Mouse (Mus musculus): Measurements from ENCODE around the gene Rab40b. TPM values are rescaled to one million over a fixed set of nuclear protein-coding genes. Genes with fewer than 3 reads are reported as not detected.
A peak's percentile ranks its signal among the peaks of the same experiment; 100 is the strongest.

Rab40b gene
- 1.3 and 2.0 TPM in 2 replicates for polyA plus RNA-seq (2016; fragmentation: Nextera tagmentation; extraction: Ambion mirVana)

GRCm38 (mm10) chr11:121387750-121388553, at the start of gene Rab40b:
Rab40b (minus strand) TSS chr11:121388251.
- Histone ChIP-seq H3K36me3 (no peaks in the 10 kb centered on the region), H3K4me3 (peak within 1 kb of the TSS; percentile 75), H3K9me3 (replicated peaks) (no peaks in the 10 kb centered on the region), H3K27me3 (ENCODE audit: low read depth, poor library complexity, severe bottlenecking) (peaks cover 24% of the 10 kb centered on the region), H3K4me1 (peaks cover 21% of the 10 kb centered on the region), H3K27ac (replicated peaks) (peak within 1 kb of the TSS; percentile 68)
- WGBS, result 1% methylated on average over 61 of the region's 61 CpGs
- peak; percentile 95 for DNase-seq (ENCODE audit: low spot score)

- Histone ChIP-seq H3K9me3 (replicated peaks) (no peaks in the 10 kb centered on the region), H3K4me3 (no peak overlapping the region)
- 76% methylated on average over 5 of the region's 5 CpGs for WGBS
These were observed 49.2 kb upstream of the Rab40b start for GRCm38 (mm10) chr11:121437236-121437635.

GRCm38 (mm10) chr11:121434156-121435155, 46.4 kb upstream of the Rab40b start, which contains the start of gene Fn3k:
Fn3k (plus strand) TSS chr11:121434913.
- Histone ChIP-seq H3K4me1 (peaks cover 26% of the 10 kb centered on the region), H3K9me3 (replicated peaks) (no peaks in the 10 kb centered on the region), H3K27ac (replicated peaks) (peak within 1 kb of the TSS; percentile 14; the same call in 1 of the 2 replicates), H3K4me3 (peak within 1 kb of the TSS; percentile 53), H3K36me3 (peaks cover 9% of the 10 kb centered on the region), H3K27me3 (ENCODE audit: low read depth, poor library complexity, severe bottlenecking) (peaks cover 8% of the 10 kb centered on the region; the same call in 1 of the 2 replicates)
- WGBS, result 11% methylated on average over 30 of the region's 30 CpGs
- peak; percentile 76 for DNase-seq (ENCODE audit: low spot score)

More at GRCm38 (mm10) chr11:121437236-121437635, 49.2 kb upstream of the Rab40b start:
- Histone ChIP-seq H3K27ac (replicated peaks) (no peak overlapping the region), H3K27me3 (ENCODE audit: low read depth, poor library complexity, severe bottlenecking) (peaks cover 8% of the 10 kb centered on the region; the same call in 1 of the 2 replicates), H3K36me3 (no peaks in the 10 kb centered on the region), H3K4me1 (peaks cover 32% of the 10 kb centered on the region)
- no peak for DNase-seq (ENCODE audit: low spot score)

GRCm38 (mm10) chr11:121433397-121433796, 45.3 kb upstream of the Rab40b start:
- peaks cover 19% of the 10 kb centered on the region for H3K4me1 ChIP-seq
- WGBS, result 82% methylated on average over 4 of the region's 4 CpGs
- no peak for DNase-seq (ENCODE audit: low spot score)
- no peaks in the 10 kb centered on the region for H3K9me3 ChIP-seq (replicated peaks)
- no peak overlapping the region for H3K4me3 ChIP-seq
- H3K27me3 ChIP-seq (ENCODE audit: low read depth, poor library complexity, severe bottlenecking), result peaks cover 8% of the 10 kb centered on the region; the same call in 1 of the 2 replicates
- H3K36me3 ChIP-seq, result peaks cover 20% of the 10 kb centered on the region
- H3K27ac ChIP-seq (replicated peaks), result no peak overlapping the region

- no peak for DNase-seq (ENCODE audit: low spot score)
- Histone ChIP-seq H3K27me3 (ENCODE audit: low read depth, poor library complexity, severe bottlenecking) (no peaks in the 10 kb centered on the region), H3K36me3 (no peaks in the 10 kb centered on the region), H3K4me1 (peaks cover 22% of the 10 kb centered on the region), H3K9me3 (replicated peaks) (no peaks in the 10 kb centered on the region), H3K4me3 (peak overlapping the region; percentile 83), H3K27ac (replicated peaks) (peak overlapping the region; percentile 86)
- WGBS, result under 1% methylated on average over 28 of the region's 28 CpGs
These were observed 33.6 kb upstream of the Rab40b start for GRCm38 (mm10) chr11:121421553-121422173.

- Histone ChIP-seq H3K27me3 (ENCODE audit: low read depth, poor library complexity, severe bottlenecking) (no peaks in the 10 kb centered on the region), H3K4me1 (peaks cover 22% of the 10 kb centered on the region), H3K36me3 (no peaks in the 10 kb centered on the region), H3K9me3 (replicated peaks) (no peaks in the 10 kb centered on the region), H3K4me3 (peak within 1 kb of the TSS; percentile 83), H3K27ac (replicated peaks) (peak within 1 kb of the TSS; percentile 86)
- WGBS, result 1% methylated on average over 28 of the region's 28 CpGs
- DNase-seq (ENCODE audit: low spot score), result peak; percentile 99
These were observed 32.9 kb upstream of the Rab40b start, which contains the start of gene Fn3krp for GRCm38 (mm10) chr11:121420830-121421552. Fn3krp (plus strand) TSS chr11:121421401.

- 53% methylated on average over 5 of the region's 5 CpGs for WGBS
- DNase-seq (ENCODE audit: low spot score), result no peak
- H3K4me3 ChIP-seq, result peak overlapping the region; percentile 83
- H3K9me3 ChIP-seq (replicated peaks), result no peaks in the 10 kb centered on the region
- H3K27me3 ChIP-seq (ENCODE audit: low read depth, poor library complexity, severe bottlenecking), result no peaks in the 10 kb centered on the region
- no peak overlapping the region for H3K27ac ChIP-seq (replicated peaks)
- H3K36me3 ChIP-seq, result no peaks in the 10 kb centered on the region
- H3K4me1 ChIP-seq, result peaks cover 22% of the 10 kb centered on the region
These were observed 32.3 kb upstream of the Rab40b start for GRCm38 (mm10) chr11:121420379-121420778.

GRCm38 (mm10) chr11:121418932-121419331, 30.9 kb upstream of the Rab40b start:
- H3K36me3 ChIP-seq, result no peaks in the 10 kb centered on the region
- no peak overlapping the region for H3K27ac ChIP-seq (replicated peaks)
- H3K9me3 ChIP-seq (replicated peaks), result no peaks in the 10 kb centered on the region
- DNase-seq (ENCODE audit: low spot score), result no peak
- H3K4me3 ChIP-seq, result no peak overlapping the region
- 57% methylated on average over 2 of the region's 2 CpGs for WGBS
- no peaks in the 10 kb centered on the region for H3K27me3 ChIP-seq (ENCODE audit: low read depth, poor library complexity, severe bottlenecking)
- peaks cover 22% of the 10 kb centered on the region for H3K4me1 ChIP-seq

GRCm38 (mm10) chr11:121417971-121418370, 29.9 kb upstream of the Rab40b start:
- no peak overlapping the region for H3K4me3 ChIP-seq
- H3K4me1 ChIP-seq, result peaks cover 22% of the 10 kb centered on the region
- no peaks in the 10 kb centered on the region for H3K36me3 ChIP-seq
- H3K27me3 ChIP-seq (ENCODE audit: low read depth, poor library complexity, severe bottlenecking), result no peaks in the 10 kb centered on the region
- H3K9me3 ChIP-seq (replicated peaks), result no peaks in the 10 kb centered on the region
- H3K27ac ChIP-seq (replicated peaks), result no peak overlapping the region
- DNase-seq (ENCODE audit: low spot score), result no peak
- 90% methylated on average over 5 of the region's 5 CpGs for WGBS

GRCm38 (mm10) chr11:121415351-121415750, 27.3 kb upstream of the Rab40b start:
- Histone ChIP-seq H3K4me1 (peaks cover under 1% of the 10 kb centered on the region), H3K36me3 (no peaks in the 10 kb centered on the region), H3K27me3 (ENCODE audit: low read depth, poor library complexity, severe bottlenecking) (no peaks in the 10 kb centered on the region), H3K4me3 (no peak overlapping the region), H3K9me3 (replicated peaks) (no peaks in the 10 kb centered on the region), H3K27ac (replicated peaks) (no peak overlapping the region)
- 87% methylated on average over 5 of the region's 5 CpGs for WGBS
- no peak for DNase-seq (ENCODE audit: low spot score)

- H3K4me3 ChIP-seq, result no peak overlapping the region
- no peak for DNase-seq (ENCODE audit: low spot score)
- H3K4me1 ChIP-seq, result no peaks in the 10 kb centered on the region
- H3K9me3 ChIP-seq (replicated peaks), result no peaks in the 10 kb centered on the region
- no peaks in the 10 kb centered on the region for H3K36me3 ChIP-seq
- no peaks in the 10 kb centered on the region for H3K27me3 ChIP-seq (ENCODE audit: low read depth, poor library complexity, severe bottlenecking)
- no peak overlapping the region for H3K27ac ChIP-seq (replicated peaks)
- whole genome bisulfite sequencing, result 86% methylated on average over 5 of the region's 5 CpGs
These were observed 26.7 kb upstream of the Rab40b start for GRCm38 (mm10) chr11:121414762-121415161.
